Comparison of ENCODE assay signal across 16 mouse cellular contexts in the genomic region with DNA sequence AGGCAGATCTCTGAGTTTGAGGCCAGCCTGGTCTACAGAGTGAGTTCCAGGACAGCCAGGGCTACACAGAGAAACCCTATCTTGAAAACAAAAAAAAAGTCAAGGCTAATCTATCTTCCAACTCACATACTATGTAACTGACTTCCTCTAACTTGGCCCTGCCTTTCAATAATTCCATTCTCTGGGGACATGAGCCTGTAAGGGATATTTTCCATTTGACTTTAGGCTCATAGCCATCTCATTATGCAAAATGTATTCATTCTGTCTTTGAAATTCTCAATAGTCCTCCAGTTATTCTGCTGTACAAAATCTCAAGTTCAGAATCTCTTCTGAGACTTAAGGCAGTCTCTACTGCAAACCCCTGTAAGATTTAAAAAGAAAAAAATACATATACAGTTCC.
"Had no signal": no experiment of that assay in that cellular context is flagged by ENCODE, and none has a peak within 500 bp of the region (broad histone marks: within the 10 kb centered on the region; RNA-seq: fewer than 3 reads in every experiment).

No protein-coding gene starts in this region.

- DNase-seq: retina, postnatal 1 day; right cerebral cortex, adult 18-20 months; right cerebral cortex, postnatal 14 days; right cerebral cortex, postnatal 25 days; right cerebral cortex, postnatal 4 days; spleen, adult 18-20 months; thymus, adult 18-20 months; thymus, adult 2 months; thymus, postnatal 14 days; thymus, postnatal 25 days; thymus, postnatal 36 days; thymus, postnatal 4 days had no signal

- H3K9ac ChIP-seq: neural tube, embryonic 13.5 days; neural tube, embryonic 15.5 days; stomach, embryonic 15.5 days had no signal

- H3K4me2 ChIP-seq: neural tube, embryonic 13.5 days; neural tube, embryonic 15.5 days; stomach, embryonic 15.5 days had no signal

- H3K27ac ChIP-seq: neural tube, embryonic 13.5 days; neural tube, embryonic 15.5 days; stomach, embryonic 15.5 days; stomach, postnatal 0 days had no signal

- H3K9me3 ChIP-seq: neural tube, embryonic 13.5 days; neural tube, embryonic 15.5 days; stomach, embryonic 15.5 days had no signal

- H3K4me1 ChIP-seq: neural tube, embryonic 13.5 days; neural tube, embryonic 15.5 days; stomach, embryonic 15.5 days had no signal

- H3K27me3 ChIP-seq: neural tube, embryonic 13.5 days; neural tube, embryonic 15.5 days; stomach, embryonic 15.5 days had no signal

- H3K4me3 ChIP-seq: neural tube, embryonic 13.5 days; neural tube, embryonic 15.5 days; stomach, embryonic 15.5 days had no signal
